Mouse (Mus musculus): Measurements from ENCODE around the gene Fars2.
"Not testable (repeated sequence)": the region's sequence is repeated elsewhere in the genome, so short reads cannot be mapped to it uniquely, and the experiment has no call there.

The Fars2 gene

DNA sequence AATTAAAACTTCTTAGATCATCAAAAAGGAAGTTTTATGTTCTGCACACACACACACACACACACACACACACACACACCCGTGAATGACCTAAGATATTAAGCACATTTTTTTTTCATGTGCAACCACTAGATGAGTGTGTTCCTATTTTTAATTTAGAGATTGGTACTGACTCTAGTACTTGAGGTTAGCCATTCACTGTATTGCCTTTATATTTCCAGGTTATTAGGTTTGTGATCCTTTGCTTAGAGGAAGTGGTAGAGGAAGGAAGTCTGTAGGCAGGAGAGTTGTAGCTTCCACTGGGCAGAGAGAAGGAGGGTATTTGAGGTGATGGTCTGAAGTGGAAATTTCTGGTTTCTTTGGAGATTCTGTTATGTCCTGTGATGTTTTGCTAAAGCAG lies 28.4 kb downstream of the Fars2 start:
- no peak for DNase-seq

DNA sequence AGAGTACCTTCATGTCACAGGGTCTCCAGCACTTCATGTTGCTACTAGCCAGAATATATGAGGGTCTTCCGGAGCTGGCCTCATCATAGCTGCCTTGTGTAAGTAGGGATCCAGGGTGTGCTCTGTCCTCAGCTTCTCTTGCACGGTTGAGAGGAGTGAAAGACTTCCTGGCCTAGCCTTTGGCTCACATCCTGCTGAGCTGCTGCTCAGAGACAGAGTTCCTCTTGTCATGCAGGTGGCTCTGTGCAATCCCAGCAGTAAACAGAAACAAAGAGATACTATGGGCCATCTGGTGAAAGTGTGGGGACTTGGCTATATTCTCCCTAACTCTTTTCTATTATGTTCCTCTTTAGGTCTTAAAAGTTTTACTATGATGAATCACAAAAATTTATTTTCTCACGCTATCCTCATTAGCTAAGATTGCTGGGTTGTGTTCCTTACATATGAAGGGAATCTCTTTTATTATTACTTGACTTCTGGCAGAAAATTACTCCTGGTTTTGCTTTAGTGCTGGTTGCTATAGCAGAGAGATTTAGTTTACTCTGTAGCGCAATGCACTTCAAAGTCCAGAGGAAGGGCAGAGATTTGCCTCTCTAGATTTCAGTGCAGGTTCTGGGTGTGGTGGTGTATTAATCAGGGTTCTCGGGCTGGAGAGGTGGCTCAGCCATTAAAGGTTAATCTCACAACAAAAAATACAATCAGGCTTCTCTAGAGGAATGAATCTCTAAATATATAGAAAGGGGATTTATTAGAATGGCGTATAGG lies 32.1 kb downstream of the Fars2 start:
- DNase-seq: no peak

DNA sequence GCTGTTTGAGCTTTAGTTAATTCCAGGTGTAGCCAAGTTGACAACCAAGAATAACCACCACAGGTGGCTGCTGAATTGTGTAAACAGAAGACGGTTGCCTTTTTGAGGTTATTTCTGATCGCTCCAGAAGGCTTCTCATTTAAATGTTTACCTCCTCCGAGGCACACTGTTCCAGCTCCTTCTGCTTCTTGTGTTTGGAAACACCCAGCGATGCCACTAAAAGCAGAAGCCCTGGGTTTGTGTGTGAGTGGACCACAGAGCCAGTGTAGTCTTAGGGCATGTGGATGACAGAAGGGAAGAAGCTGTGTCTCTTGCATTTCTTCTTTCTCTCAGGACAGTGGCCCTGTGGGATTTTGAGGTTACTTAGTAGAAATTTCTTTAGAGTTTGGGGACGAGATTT lies 33.1 kb downstream of the Fars2 start:
- DNase-seq: no peak

DNA sequence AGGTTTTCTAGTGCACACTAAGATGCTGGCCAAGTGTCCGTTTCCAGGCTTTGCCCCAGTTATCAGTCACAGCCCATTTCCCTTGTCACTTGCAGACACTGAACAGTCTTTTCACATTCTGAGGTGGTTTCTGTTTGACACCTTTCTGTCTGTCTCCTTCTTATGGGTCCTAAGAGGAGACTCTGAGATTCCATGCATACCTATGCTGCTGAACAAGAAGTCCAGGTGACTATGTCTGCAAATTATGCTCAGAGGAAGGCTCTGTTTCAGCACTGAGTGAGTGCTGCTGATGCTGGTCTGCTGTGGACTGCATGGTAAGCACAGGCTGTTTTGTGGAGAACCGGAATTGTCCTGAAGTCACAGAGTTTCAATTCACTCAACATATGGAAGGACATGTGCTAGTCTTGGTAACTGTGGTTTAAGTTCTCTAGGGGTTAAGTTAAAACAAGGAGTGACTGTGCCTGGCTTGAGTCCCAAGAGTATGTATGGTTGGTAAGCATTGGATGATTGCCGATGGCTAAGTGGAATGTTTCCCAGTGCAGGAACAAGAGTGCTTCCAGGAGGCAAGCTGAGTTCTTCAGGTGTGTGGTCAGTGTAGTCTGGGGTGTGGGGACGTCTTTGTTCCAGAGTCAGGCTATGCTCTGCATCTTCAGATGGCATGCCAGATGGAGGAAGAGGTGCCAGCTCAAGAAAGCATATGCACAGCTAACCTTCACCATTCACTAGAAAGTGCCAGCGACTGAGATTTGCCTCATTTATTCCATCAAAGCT lies 35.7 kb downstream of the Fars2 start:
- DNase-seq: no peak

DNA sequence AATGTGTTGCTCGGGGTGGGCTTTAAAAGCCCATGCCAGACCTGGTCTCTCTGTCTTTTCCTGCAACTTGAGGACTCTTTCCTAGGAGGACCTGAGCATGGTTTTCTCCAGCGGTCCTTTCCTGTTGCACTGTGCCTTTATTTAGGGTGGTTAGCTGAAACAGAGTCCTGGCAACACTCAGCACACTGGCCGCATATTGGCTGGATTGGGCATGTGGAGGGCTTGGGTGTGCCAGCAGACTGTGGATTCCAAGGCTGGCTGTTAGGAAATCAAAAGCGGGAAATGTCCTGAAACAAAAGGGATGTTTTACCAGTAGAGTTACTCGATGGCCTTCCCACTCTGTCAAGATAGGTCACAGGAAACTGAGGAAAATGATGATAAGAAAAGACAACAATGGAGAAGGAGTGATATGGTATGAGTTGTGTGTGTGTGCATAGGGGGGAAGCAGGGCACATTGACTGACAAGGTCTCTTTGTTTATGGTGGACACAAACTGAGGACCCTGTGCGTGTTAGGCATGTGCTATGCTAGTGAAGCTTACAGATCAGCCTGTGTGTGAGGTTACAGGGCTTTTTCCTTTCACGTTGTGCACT lies 39.2 kb downstream of the Fars2 start:
- no peak for DNase-seq

DNA sequence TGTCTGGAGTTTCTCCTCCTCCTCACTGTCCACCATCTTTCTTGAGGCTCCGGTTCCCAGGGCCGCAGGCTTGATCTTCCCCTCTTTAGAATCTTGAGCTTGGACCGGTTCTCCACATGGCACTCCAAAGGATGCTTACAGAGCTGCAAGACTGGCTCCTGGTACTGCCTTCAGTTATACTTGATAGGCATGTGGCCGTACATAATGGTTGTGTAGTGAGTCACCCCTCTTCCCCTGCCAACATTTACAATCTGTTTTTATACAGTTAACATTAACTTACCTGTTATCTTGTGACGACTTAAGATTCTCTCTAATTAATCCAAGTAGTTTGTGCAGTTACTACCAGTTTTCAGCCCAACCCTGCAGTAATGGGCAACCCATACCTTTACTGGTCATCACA lies 46.2 kb downstream of the Fars2 start:
- DNase-seq: no peak

DNA sequence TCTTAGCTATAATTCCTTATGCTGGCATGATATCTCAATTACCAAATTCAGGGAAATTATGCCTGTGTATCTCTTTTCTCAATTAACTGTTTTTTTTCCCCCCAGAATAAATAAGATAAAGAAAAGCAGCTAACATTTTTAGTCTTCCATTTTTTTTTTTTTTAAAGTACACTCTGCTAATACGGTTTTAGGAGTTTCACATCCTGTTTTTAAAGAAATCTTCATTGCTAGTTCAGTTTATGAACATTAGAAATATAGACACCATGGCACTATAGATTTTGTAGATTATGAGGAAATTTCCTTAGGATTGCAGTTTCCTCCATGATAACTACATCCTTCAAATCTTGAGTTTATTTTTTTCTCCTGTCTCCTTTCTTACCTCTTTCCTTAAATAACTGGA lies 46.7 kb downstream of the Fars2 start:
- no peak for DNase-seq

DNA sequence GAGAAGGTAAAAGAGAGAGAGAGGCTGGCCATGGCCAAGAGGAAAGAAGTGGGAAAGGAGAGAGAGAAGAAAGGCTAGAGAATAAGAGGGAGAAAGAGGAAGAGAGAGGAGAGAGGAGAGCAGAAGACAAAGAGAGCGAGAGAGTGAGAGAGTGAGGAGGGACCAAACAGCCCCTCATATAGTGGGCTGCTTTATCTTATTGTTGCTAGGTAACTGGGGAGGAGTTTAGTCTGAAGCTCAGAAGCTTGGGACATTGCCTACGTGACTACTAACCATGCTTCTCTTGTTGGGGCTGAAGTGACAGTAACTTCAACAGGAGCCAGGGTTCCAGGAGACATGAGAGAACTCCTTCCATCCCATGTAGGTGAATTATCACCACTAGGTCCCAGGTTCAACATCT lies 55.8 kb downstream of the Fars2 start:
- DNase-seq: not testable (repeated sequence)

DNA sequence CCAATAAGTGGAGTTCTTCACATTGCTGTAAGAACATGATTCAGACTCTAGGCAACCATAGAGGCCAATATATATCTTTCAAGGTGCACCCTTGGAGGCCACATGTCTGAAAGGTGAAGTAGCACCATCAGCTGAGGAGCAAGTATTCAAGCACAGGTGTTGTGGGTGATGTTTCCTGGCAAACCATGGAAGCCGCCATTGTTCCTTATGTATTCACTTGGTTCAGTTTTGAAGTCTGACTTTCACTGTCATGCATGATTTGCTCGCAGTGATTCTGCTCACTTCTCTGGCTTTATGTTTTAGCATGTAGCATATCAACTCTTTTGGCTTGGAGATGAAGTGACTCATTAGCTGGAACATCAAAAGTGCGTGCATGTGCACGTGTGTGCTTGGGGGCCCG lies 56.9 kb downstream of the Fars2 start:
- DNase-seq: no peak

DNA sequence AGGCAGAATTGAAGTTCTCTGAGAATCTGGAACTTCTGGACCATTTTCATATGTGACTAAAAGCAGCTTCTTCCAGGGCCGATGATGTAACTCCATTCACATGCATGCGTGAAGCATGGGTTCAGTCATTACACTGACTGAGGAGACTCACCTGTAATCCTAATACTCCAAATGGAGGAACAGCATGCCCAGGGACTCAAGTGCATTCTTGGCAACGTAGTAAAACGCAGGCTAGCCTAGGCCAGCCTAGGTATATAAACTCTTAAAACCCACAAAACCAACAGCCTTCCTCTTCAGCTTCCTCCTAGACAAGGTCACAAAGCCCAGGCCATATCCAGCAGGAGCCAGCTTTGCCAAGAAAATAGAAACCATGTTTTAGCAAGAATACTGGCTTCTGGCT lies 57.6 kb downstream of the Fars2 start:
- no peak for DNase-seq

DNA sequence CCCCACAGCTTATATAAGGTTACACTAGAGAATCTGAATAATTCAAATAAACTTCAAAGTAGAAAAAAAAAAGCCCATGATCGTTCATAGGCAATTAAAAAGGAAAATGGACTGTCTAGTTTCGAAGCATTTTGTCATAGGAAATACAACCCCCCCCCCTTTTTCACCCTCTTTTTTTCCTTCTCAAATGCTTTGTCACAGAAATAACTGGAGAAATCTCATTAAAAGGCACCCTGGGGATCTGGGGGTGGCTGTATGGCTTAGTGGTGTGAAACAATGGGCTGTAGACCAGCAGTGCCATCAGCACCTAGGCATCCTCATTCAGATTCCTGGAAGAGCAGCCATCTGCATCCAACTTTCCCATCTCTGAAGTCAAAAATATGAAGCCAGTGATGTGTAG lies 64.0 kb downstream of the Fars2 start:
- no peak for DNase-seq

DNA sequence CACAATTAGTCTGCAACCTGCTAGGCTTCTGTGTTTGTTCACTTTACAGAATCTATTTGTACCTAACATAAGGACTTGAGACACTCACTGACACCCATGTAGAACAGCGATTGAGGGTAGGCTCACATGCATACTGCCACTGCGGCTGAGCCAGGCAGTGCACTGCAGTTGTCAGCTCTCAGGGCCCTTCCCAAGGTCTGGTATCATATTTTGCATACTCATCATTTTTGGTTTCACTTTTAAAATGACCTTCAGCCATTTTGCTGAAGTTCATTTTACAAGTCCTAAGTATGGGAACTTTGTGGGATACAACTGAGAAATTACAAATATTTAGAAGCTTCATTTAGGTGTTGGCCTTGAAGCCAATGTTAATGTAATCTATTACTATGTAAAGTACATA lies 73.4 kb downstream of the Fars2 start:
- DNase-seq: no peak

DNA sequence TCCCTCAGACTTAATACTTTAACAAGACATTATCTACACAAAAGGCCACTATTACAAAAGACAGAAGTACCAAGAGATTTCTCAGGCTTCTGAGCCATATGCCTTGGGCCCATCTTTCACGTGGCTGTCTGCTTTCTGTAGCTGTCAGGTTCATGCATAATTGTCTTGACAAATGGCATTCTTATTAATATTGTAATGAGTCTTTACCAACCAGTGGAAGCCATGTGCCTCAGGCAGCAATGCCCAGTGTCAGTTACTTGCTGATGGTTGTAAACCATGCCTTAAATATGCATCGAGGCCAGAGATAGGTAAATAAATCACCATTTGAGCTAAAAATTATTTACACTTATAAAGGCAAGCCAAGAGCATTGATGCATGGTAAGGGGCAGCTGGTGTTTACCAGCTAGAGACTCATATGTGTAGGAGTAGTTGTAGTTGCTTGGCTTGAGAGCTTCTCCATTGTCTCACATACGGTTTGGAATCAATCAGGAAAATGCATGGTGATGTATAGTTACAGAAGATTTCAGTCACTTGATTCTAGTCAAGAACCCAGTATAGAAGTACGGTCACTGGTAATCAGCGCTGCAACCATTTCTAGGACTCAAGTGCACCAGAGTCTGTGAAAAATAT lies 76.4 kb downstream of the Fars2 start:
- DNase-seq: no peak

DNA sequence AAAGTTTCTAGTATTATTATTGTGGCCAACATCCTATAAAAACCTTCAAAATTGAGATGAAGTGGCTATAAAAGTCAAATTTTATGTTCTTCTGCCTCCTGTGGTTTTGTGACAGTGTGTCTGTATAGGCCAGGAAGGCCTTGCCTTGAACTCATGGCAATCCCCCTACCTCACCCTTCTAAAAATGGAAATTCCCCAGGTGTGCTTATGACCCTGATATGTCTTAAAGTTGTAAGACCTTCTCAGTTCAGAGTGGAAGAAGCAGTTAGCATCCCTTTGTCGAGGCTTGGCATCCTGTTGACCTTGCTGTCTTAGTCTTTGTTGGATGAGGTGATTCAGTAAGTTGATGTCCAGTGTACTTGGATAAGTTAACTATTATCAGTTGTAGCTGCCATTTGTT lies 82.1 kb downstream of the Fars2 start:
- DNase-seq: no peak

DNA sequence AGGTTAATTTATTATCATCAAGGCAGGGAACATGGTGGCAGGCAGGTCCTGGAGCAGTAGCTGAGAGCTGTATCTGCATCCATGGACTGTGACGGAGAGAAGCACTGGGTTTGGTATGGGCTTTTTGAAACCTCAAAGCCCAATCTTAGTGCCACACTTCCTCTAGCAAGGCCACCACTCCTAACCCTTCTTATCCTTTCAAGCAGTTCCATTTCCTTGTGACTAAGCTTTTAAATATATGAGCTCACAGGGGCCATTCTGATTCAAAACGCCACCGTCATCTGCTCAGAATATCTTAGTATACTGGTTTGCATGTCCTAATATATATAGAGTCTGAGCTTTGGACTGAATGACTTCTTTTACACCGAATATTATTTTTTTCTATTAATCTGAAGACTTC lies 83.2 kb downstream of the Fars2 start:
- DNase-seq: no peak

DNA sequence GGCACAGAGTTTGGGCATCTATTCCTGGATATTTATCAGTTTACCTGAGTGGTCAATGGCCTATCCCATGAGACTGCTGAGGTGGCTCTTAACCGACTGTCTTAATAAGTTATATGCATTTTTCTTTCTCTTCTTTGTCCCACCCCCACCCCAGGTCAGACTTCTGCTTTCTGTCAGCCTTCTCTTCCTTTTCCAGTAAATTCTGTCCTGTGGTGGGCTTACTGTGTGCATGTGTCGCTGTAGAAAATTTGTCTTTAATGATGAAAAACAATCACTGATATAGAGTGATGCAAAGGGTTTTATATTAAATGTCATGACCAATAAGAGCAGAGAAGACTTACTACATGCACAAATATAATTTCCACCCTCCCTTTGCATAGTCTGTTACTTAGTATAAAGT lies 85.3 kb downstream of the Fars2 start:
- no peak for DNase-seq

DNA sequence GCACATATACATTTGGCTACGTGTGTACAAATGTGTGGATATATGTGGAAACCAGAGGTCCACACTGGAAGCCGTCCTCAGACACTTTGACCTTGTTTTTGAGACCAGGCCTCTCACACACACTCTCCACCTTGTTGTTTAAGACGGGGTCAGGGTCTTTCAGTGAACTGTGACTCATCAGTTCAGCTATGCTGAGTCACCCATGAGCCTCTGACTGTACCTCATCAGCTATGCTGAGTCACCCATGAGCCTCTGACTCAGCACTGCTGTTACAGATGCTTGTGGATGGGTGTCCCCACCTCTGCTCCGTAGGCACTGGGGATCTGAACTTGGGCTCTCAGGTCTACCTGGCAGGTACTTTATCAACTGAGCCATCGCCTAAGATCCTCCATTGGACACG lies 85.8 kb downstream of the Fars2 start:
- DNase-seq: no peak

DNA sequence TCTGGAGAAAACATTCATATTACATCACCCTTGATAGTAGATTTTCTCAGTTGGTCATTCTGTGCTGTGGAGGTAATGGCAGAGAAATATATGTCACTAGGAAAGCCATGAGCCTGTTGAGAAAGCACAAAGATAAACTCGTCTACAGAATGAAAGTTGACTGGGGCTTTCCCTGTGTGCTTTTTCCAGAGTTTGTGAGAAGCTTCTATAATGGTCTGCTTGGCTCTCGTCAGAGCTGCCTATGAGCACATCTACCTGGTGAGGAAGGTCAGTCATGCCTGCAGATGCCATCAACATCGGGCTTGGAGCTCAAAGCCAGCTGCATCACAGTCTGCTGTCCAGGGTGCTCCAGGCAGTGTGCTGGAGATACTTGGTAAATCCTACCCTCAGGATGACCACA lies 87.1 kb downstream of the Fars2 start:
- no peak for DNase-seq

DNA sequence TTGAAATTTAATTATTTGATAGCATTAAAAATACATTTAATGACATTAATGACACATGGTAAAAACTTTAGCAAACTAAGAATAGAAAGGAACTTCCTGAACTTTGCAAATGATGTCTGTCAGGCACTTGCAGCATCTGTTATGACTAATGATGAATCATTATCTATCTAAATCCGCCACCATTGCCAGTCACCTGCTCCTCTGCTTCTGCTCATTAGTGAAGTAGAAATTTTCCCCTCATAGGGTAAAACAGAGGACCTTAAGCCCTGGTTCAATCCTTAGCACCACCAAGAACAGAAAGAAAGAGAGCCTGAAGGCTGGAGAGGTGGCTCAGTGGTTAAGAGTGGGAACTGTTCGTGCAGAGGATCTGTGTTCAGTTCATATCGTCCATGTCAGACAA lies 93.8 kb downstream of the Fars2 start:
- no peak for DNase-seq

DNA sequence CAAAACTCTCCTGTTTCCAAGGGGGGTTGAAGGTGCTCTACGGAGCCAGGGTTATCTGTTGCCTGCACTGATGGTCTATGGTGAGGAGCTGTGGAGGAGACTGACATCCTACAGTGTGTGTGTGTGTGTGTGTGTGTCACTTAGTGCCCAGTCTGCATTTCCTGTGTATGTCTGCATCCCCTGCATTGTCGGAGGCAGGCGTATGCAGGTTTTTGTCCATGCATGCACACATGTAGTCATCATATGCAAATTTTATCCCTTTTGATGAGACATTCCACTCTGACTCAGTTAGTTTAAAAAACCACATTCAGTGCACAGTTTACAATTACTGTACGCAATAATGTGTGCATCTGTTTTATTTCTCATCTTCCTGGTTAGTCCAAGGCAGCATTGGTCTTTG lies 96.8 kb downstream of the Fars2 start:
- no peak for DNase-seq

DNA sequence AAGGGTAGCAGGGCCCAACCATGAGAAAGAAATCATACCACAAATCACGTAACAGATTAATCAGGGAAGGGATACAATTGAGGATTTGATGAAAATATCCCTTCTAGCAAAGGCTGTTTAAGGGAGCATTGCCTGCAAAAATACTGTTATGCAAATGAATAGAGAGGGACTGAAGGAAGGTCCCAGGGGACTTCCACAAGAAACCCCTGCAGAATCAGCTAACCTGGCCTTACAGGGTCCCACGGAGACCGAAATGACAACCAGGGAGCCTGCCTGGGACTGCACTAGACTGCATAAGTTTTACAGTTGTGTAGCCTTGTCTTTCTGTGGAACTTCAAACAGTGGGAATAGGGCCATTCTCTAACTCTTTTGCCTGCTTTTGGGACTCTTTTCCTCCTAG lies 98.8 kb downstream of the Fars2 start:
- no peak for DNase-seq

DNA sequence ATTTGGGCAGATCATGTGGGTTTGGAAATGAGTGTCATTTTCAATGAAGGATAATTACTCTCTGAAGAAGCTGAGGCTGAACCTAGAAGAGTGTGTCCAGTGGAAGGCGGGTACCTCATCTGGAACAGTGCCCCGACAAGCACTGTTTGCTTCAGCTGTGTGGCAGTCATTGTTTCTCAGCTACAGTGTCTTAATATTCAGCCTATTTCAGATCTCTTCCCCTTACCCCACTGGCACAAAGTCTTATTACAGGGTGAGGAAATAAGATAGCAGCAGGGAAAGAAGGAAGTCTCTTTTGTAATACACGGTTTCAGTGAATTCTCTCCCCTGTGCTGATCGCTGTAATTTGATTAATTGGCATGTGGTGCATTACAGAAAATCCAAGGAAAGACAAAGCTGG lies 101.1 kb downstream of the Fars2 start:
- DNase-seq: no peak

DNA sequence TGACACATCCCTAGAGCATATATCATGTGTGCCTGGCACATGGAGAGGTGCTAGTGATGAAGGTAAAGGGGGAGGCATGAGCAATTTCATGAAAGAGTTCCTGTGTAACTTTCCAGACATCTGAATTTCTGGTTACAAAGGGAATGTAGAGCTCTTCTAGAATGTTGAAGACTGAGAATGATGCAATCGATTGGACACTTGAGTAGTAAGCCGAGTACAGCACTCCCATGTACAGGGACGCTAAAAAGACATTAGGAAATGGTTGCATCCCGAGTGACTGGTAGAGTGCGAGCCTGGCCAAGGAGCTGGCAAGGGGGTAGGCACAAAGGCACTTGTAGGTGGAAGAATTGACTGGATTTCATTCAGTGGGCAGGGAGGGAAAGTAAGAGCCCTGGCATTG lies 102.3 kb downstream of the Fars2 start:
- DNase-seq: no peak

DNA sequence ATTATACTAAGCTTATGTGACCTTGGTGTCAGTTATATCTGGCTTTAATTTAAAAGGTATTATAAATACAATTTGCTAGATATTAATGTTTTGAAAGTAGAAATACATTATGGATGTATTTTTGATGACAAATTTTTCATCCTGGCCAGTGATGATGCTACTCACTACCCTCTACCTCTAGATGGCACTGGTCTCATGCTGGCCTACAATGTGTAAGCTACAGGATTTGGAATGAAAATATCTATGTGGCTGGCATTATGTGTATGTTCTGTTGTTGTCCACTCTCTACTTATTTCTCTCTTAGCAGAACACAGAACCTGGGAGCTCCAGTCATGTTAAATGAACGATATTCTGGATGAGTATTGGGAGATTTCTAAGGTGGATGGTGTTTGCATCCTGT lies 104.7 kb downstream of the Fars2 start:
- DNase-seq: no peak
